Mouse (Mus musculus): Measurements from ENCODE around the gene Gm26741.

DNA sequence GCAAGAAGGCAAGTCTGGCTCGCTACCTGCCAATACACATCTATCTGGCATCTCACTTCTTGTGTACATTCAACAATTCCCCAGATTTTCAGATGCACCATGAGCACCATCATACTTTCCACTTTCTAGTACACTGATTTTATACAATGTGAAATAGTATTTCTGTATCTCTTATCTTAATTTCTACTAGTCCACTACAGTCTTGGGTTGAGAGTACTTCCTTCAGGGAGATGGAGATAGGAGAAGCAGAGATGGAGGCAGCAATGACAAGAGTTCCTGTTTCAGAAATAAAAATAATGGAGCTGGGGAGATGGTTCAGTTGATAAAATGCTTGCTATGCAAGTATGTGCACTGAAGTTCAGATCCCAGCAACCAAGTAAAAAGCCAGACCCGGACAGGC is 19.2 kb downstream of the Gm26741 start:
- TF ChIP-seq CTCF (IDR thresholded peaks at IDR 0.05; ENCODE audit: extremely low read depth, insufficient read length, insufficient replicate concordance, low read depth, low read length) (no peak), POLR2A (IDR thresholded peaks at IDR 0.05; ENCODE audit: low read depth, low read length) (no peak)

Data from small intestine, adult 2 months (tissue).